Mouse (Mus musculus) intestine, postnatal 0 days (tissue): ENCODE measurements at regions not wholly inside any gene's neighbourhood (a gene's known extent, or its start where the extent isn't known, plus 50 kb on each side); places are given as distances from the start of the nearest gene placed in this dataset.

Experiments used
- ATAC-seq: fragments of 200-750 bp; cut with Nextera tagmentation; 2 replicates; pipeline ENCODE4 v1.8.0; 2017; ENCODE audit warnings: mild to moderate bottlenecking, moderate TSS enrichment, moderate library complexity
- H3K27ac ChIP-seq: fragments of 300-500 bp; sonication (generic); 2 replicates; pipeline ENCODE4 v1.5.1; 2014; ENCODE audit warnings: mild to moderate bottlenecking, low read depth, low read length, moderate library complexity
- H3K27me3 ChIP-seq: fragments of 300-500 bp; sonication (generic); replicated peaks from 2 replicates; pipeline ENCODE4 v1.6.1; 2014; ENCODE audit warnings: low read length, mixed read lengths; ENCODE audit not compliant: control insufficient read depth, insufficient read depth
- H3K36me3 ChIP-seq: fragments of 300-500 bp; sonication (generic); 2 replicates; pipeline ENCODE4 v1.6.1; 2014; ENCODE audit warnings: mild to moderate bottlenecking, moderate library complexity; ENCODE audit not compliant: control insufficient read depth, insufficient read depth
- H3K4me1 ChIP-seq: fragments of 300-500 bp; sonication (generic); replicated peaks from 2 replicates; pipeline ENCODE4 v1.6.1; 2014; ENCODE audit warnings: antibody characterized with exemption, low read length, mixed read lengths; ENCODE audit not compliant: control insufficient read depth, insufficient read depth
- H3K4me2 ChIP-seq: fragments of 300-500 bp; sonication (generic); replicated peaks from 2 replicates; pipeline ENCODE4 v1.6.1; 2014; ENCODE audit warnings: low read depth, mild to moderate bottlenecking, moderate library complexity
- H3K4me3 ChIP-seq: fragments of 300-500 bp; sonication (generic); 2 replicates; pipeline ENCODE4 v1.5.1; 2014; ENCODE audit warnings: low read depth, low read length
- H3K9ac ChIP-seq: fragments of 300-500 bp; sonication (generic); 2 replicates; pipeline ENCODE4 v1.6.1; 2014; ENCODE audit warnings: mild to moderate bottlenecking, low read depth, low read length
- H3K9me3 ChIP-seq: fragments of 300-500 bp; sonication (generic); 2 replicates; pipeline ENCODE4 v1.6.1; 2016; ENCODE audit warnings: mixed run types; ENCODE audit not compliant: control insufficient read depth
- CTCF ChIP-seq: sonication (generic); IDR thresholded peaks from 2 replicates; pipeline ENCODE4 v1.5.1; 2016; ENCODE audit warnings: low read depth, mild to moderate bottlenecking, control low read depth, antibody characterized with exemption, moderate library complexity
- WGBS: fragments of 180-500 bp; shearing (Covaris S2); extraction: QIAGEN DNeasy Blood & Tissue Kit; methylation state at CpG from one replicate; pipeline ENCODE4 v1.1.7; 2014; 5-methylcytosine and 5-hydroxymethylcytosine counted together

GRCm38 (mm10) chr8:128039341-128040064 lies 318.9 kb upstream of the Nrp1 start:
- Histone ChIP-seq H3K4me2 (no peak overlapping the region), H3K36me3 (no peaks in the 10 kb centered on the region), H3K27ac (no peak overlapping the region), H3K27me3 (no peaks in the 10 kb centered on the region), H3K4me1 (no peaks in the 10 kb centered on the region), H3K9me3 (no peaks in the 10 kb centered on the region), H3K4me3 (no peak overlapping the region), H3K9ac (no peak overlapping the region)
- no peak for ATAC-seq
- TF ChIP-seq CTCF, result no peak
- WGBS, result 71% methylated on average over 6 of the region's 6 CpGs

- no peak for ATAC-seq
- no peaks in the 10 kb centered on the region for H3K27me3 ChIP-seq
- no peak overlapping the region for H3K4me3 ChIP-seq
- no peak overlapping the region for H3K27ac ChIP-seq
- no peaks in the 10 kb centered on the region for H3K9me3 ChIP-seq
- 72% methylated on average over 2 of the region's 2 CpGs for WGBS
- no peak overlapping the region for H3K4me2 ChIP-seq
- no peaks in the 10 kb centered on the region for H3K36me3 ChIP-seq
- no peaks in the 10 kb centered on the region for H3K4me1 ChIP-seq
- no peak overlapping the region for H3K9ac ChIP-seq
- no peak for TF ChIP-seq CTCF
Observed at GRCm38 (mm10) chr8:128042877-128043276, 315.5 kb upstream of the Nrp1 start.

GRCm38 (mm10) chr8:128043392-128043791 lies 315.0 kb upstream of the Nrp1 start:
- WGBS, result 87% methylated on average over 4 of the region's 4 CpGs
- TF ChIP-seq CTCF, result no peak
- no peak overlapping the region for H3K9ac ChIP-seq
- ATAC-seq, result no peak
- no peak overlapping the region for H3K4me2 ChIP-seq
- no peak overlapping the region for H3K4me3 ChIP-seq
- H3K27me3 ChIP-seq, result no peaks in the 10 kb centered on the region
- no peaks in the 10 kb centered on the region for H3K9me3 ChIP-seq
- H3K36me3 ChIP-seq, result no peaks in the 10 kb centered on the region
- H3K4me1 ChIP-seq, result no peaks in the 10 kb centered on the region
- no peak overlapping the region for H3K27ac ChIP-seq

- H3K27me3 ChIP-seq, result no peaks in the 10 kb centered on the region
- no peak for TF ChIP-seq CTCF
- no peaks in the 10 kb centered on the region for H3K4me1 ChIP-seq
- ATAC-seq, result no peak
- no peak overlapping the region for H3K27ac ChIP-seq
- 84% methylated on average over 8 of the region's 8 CpGs for WGBS
- no peak overlapping the region for H3K4me3 ChIP-seq
- no peak overlapping the region for H3K9ac ChIP-seq
- no peaks in the 10 kb centered on the region for H3K9me3 ChIP-seq
- no peak overlapping the region for H3K4me2 ChIP-seq
- no peaks in the 10 kb centered on the region for H3K36me3 ChIP-seq
Observed at GRCm38 (mm10) chr8:128056251-128056650, 302.2 kb upstream of the Nrp1 start.

- Histone ChIP-seq H3K4me1 (no peaks in the 10 kb centered on the region), H3K4me2 (no peak overlapping the region), H3K4me3 (no peak overlapping the region), H3K36me3 (no peaks in the 10 kb centered on the region), H3K9ac (no peak overlapping the region), H3K27ac (no peak overlapping the region), H3K9me3 (no peaks in the 10 kb centered on the region), H3K27me3 (no peaks in the 10 kb centered on the region)
- TF ChIP-seq CTCF, result no peak
- WGBS, result 87% methylated on average over 6 of the region's 6 CpGs
- no peak for ATAC-seq
Observed at GRCm38 (mm10) chr8:128057845-128058244, 300.6 kb upstream of the Nrp1 start.

- Histone ChIP-seq H3K4me3 (no peak overlapping the region), H3K27ac (no peak overlapping the region), H3K9ac (no peak overlapping the region), H3K9me3 (no peaks in the 10 kb centered on the region), H3K4me1 (no peaks in the 10 kb centered on the region), H3K27me3 (no peaks in the 10 kb centered on the region), H3K36me3 (no peaks in the 10 kb centered on the region), H3K4me2 (no peak overlapping the region)
- no peak for TF ChIP-seq CTCF
- 98% methylated on average over 3 of the region's 3 CpGs for WGBS
- ATAC-seq, result no peak
Observed at GRCm38 (mm10) chr8:128059817-128060216, 298.6 kb upstream of the Nrp1 start.

GRCm38 (mm10) chr8:128064211-128064610 lies 294.2 kb upstream of the Nrp1 start:
- no peak for ATAC-seq
- 88% methylated on average over 1 of the region's 1 CpGs for WGBS
- no peak overlapping the region for H3K9ac ChIP-seq
- no peak for TF ChIP-seq CTCF
- H3K27ac ChIP-seq, result no peak overlapping the region
- H3K9me3 ChIP-seq, result no peaks in the 10 kb centered on the region
- H3K4me2 ChIP-seq, result no peak overlapping the region
- no peaks in the 10 kb centered on the region for H3K27me3 ChIP-seq
- no peaks in the 10 kb centered on the region for H3K36me3 ChIP-seq
- no peak overlapping the region for H3K4me3 ChIP-seq
- H3K4me1 ChIP-seq, result no peaks in the 10 kb centered on the region
